Mouse (Mus musculus) embryo, embryonic 11 days (tissue): ENCODE measurements at regions not wholly inside any gene's neighbourhood (a gene's known extent, or its start where the extent isn't known, plus 50 kb on each side); places are given as distances from the start of the nearest gene placed in this dataset.
A peak's percentile ranks its signal among the peaks of the same experiment; 100 is the strongest.
"Not testable (repeated sequence)": the region's sequence is repeated elsewhere in the genome, so short reads cannot be mapped to it uniquely, and the experiment has no call there.

Experiments
- DNase-seq: peaks from one replicate; pipeline ENCODE4 v3.0.0-alpha.2; 2015

DNA sequence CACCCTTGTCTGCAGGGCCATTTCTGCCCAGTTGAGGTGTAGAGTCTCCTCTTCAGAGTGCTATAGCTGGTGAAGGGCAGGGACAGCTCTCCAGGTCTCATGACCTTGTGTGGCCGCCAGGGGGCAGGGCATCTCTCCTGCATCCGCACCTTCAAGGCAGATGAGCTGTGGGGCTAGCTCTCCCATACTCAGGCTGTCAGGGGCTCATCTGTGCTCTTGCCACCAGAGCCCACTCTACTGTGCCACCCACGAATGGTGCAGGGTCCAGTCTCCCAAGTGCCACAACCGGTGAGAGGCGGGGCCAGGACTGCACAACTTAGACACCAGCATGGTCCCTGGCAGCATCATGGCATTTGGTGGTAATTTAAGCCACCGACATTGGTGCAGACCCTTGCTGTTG lies 111.3 kb downstream of the Syt10 start:
- peak; percentile 47 for DNase-seq

DNA sequence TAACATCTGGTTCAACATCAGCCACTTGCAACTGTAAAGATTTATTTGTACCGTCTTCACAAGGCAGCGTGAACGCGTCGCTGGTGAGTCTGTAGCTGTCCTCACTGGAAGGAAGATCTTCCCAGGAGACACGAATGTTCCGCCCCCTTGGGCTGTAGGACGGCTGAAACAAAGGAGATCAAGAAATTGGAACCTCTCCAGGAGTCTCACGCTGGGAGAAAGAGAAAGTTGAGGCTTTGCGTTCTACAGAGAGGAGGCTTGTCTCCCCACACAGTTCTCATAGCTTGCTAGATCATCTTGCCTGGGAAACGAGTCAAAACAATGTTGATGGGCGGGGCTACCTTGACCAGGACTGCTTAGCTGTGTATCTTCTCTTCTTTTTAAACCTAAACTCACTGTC lies 117.3 kb downstream of the Syt10 start:
- DNase-seq = no peak

DNA sequence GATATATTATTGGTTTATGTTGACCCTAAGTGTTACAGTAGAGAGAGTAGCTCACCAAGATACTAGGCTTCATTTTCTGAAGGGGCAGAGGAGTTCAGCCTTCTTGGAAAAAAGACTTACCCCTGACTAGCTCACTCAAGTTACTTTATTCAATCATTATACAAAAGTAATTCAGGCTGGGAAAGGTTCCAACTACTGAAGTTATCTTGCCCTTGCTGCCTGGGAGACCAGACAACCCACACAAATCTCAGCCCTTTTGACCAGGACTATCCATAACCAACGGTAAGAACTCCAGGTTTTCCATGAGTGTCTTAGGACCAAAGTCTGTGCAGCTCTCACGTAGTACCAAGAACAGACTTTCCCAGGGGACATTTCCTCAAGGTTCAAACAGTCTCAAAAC lies 105.5 kb upstream of the Rabl2 start:
- DNase-seq = no peak

DNA sequence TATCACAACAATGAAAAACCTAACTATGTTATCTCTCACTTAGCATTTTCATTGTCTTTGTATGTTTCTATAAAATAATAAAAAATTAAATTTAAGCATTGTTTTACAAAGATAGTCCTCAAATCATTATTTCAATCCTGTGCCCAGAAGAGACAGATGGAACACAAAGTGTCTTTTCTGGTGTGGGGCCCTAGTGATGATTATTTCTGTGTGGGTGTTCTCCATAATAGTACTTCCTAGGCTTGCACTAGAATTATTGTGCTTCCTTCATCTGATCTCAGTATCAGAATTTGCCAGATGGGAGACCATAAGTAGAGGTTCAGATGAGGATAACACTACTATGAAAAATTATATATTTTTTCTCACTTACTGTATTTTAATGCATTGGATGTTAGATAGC lies 84.6 kb upstream of the Rabl2 start:
- DNase-seq = no peak

DNA sequence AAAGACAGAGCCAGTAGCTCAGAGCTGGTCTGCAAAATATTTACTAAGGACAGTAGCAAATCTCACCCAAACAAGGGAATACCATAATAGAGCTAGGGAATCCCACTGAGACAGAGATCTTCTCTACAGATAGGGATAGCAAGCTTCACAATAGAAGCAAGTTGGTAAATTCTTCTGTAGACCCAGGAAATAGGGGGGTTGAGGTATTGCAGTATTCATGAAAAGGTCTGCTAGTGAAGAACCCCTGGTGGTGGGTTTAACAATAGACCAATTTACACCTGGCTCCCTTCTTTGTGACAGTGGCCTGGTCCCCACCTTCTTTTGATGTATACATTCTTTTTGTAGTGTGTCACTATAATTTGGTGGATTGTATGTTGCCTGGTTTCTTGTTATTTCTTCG lies 64.8 kb upstream of the Rabl2 start:
- not testable (repeated sequence) for DNase-seq
